Mouse (Mus musculus): ENCODE data around the gene Alpl.

DNA sequence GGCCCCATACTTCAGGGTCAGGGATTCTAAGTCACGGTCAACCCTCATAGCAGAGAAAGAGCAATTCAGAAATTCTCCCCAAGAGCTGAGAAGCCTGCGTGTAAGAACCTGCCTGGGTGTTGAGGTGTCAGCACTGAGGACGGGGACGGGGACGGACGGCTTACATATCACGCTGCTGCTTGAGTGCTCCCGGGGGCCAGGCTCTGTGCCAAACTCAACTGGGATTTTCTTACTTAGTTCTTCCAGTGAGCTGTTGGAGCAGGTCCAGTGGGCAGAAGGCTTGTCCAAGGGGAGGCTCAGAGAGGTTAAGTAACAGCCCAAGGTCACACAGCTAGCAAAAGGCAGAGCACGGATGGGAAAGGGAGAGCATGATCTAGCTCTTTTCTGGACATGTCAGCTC lies 44.5 kb downstream of the Alpl start:
- no peak for TF ChIP-seq CTCF (conservative IDR thresholded peaks at IDR 0.05 in 1 of 2, IDR thresholded peaks at IDR 0.05 in 1 of 2; ENCODE audit: low read depth in 2 of 2, low read length in 2 of 2)
- TF ChIP-seq SMC3 (IDR thresholded peaks at IDR 0.05; ENCODE audit: low read depth, low read length) = no peak
- no peak for TF ChIP-seq EP300 (IDR thresholded peaks at IDR 0.05; ENCODE audit: low read length)
- TF ChIP-seq MAFK (IDR thresholded peaks at IDR 0.05; ENCODE audit: insufficient replicate concordance, low read length) = no peak
- no peak for TF ChIP-seq POLR2A (IDR thresholded peaks at IDR 0.05; ENCODE audit: low read depth, low read length)

Measured in CH12.LX (cell line).